Mouse (Mus musculus): Measurements from ENCODE around the gene Homer1.

- TF ChIP-seq CTCF (IDR thresholded peaks at IDR 0.05; ENCODE audit: low read depth, low read length) (no peak), POLR2A (IDR thresholded peaks at IDR 0.05; ENCODE audit: insufficient read depth, low read length) (no peak), EP300 (IDR thresholded peaks at IDR 0.05; ENCODE audit: insufficient read depth, low read depth, low read length) (no peak)
These were observed 89.3 kb downstream of the Homer1 start for GRCm38 (mm10) chr13:93388594-93389241.

Data from ES-Bruce4 (cell line).